Mouse (Mus musculus) embryo, embryonic 11.5 days (tissue): Measurements from ENCODE around the gene Ptprn2.

ENCODE experiments used
- DNase-seq: peaks from one replicate; pipeline ENCODE4 v3.0.0-alpha.2; 2012; ENCODE audit warnings: low read depth, low spot score

Gene Ptprn2

GRCm38 (mm10) chr12:116594457-116594856, 108.9 kb downstream of the Ptprn2 start:
- DNase-seq = no peak

GRCm38 (mm10) chr12:116594866-116595610, 109.5 kb downstream of the Ptprn2 start:
- no peak for DNase-seq

- DNase-seq = no peak
Observed at GRCm38 (mm10) chr12:116595727-116596126, 110.2 kb downstream of the Ptprn2 start.

- DNase-seq = no peak
Observed at GRCm38 (mm10) chr12:116596993-116597392, 111.5 kb downstream of the Ptprn2 start.

GRCm38 (mm10) chr12:116597670-116598069, 112.2 kb downstream of the Ptprn2 start:
- no peak for DNase-seq

GRCm38 (mm10) chr12:116598123-116599005, 112.8 kb downstream of the Ptprn2 start:
- DNase-seq = no peak

- peak; percentile 20 for DNase-seq
Observed at GRCm38 (mm10) chr12:116599537-116599936, 114.0 kb downstream of the Ptprn2 start.

GRCm38 (mm10) chr12:116600054-116600453, 114.5 kb downstream of the Ptprn2 start:
- DNase-seq = no peak

- DNase-seq = no peak
Observed at GRCm38 (mm10) chr12:116601395-116601794, 115.9 kb downstream of the Ptprn2 start.

- DNase-seq = no peak
Observed at GRCm38 (mm10) chr12:116601921-116602320, 116.4 kb downstream of the Ptprn2 start.

GRCm38 (mm10) chr12:116608598-116608997, 123.1 kb downstream of the Ptprn2 start:
- no peak for DNase-seq

GRCm38 (mm10) chr12:116619868-116620267, 134.3 kb downstream of the Ptprn2 start:
- DNase-seq = peak; percentile 38

- no peak for DNase-seq
Observed at GRCm38 (mm10) chr12:116620299-116620698, 134.8 kb downstream of the Ptprn2 start.

- no peak for DNase-seq
Observed at GRCm38 (mm10) chr12:116621325-116622040, 136.0 kb downstream of the Ptprn2 start.

- DNase-seq = no peak
Observed at GRCm38 (mm10) chr12:116622665-116623387, 137.3 kb downstream of the Ptprn2 start.

- peak; percentile 23 for DNase-seq
Observed at GRCm38 (mm10) chr12:116625391-116626281, 140.1 kb downstream of the Ptprn2 start.

- DNase-seq = no peak
Observed at GRCm38 (mm10) chr12:116628992-116629391, 143.5 kb downstream of the Ptprn2 start.

GRCm38 (mm10) chr12:116637498-116637897, 152.0 kb downstream of the Ptprn2 start:
- no peak for DNase-seq

GRCm38 (mm10) chr12:116640871-116641270, 155.4 kb downstream of the Ptprn2 start:
- DNase-seq = no peak
